Mouse (Mus musculus) limb, embryonic 10.5 days (tissue): ENCODE measurements around the gene Gpc6. TPM values are rescaled to one million over a fixed set of nuclear protein-coding genes. Genes with fewer than 3 reads are reported as not detected.

ENCODE experiments used
- DNase-seq: peaks from one replicate; pipeline ENCODE4 v3.0.0-alpha.2; 2017; ENCODE audit warnings: low spot score
- H3K27ac ChIP-seq: fragments of 300-500 bp; sonication (generic); 2 replicates; pipeline ENCODE4 v1.5.1; 2016; ENCODE audit warnings: mild to moderate bottlenecking
- H3K27me3 ChIP-seq: fragments of 300-500 bp; sonication (generic); 2 replicates; pipeline ENCODE4 v1.6.1; 2016; ENCODE audit warnings: low read depth, mild to moderate bottlenecking; ENCODE audit not compliant: poor library complexity, severe bottlenecking
- H3K36me3 ChIP-seq: fragments of 300-500 bp; sonication (generic); 2 replicates; pipeline ENCODE4 v1.6.1; 2016; ENCODE audit warnings: mild to moderate bottlenecking, moderate library complexity
- H3K4me1 ChIP-seq: fragments of 300-500 bp; sonication (generic); 2 replicates; pipeline ENCODE4 v1.6.1; 2016
- H3K4me3 ChIP-seq: fragments of 300-500 bp; sonication (generic); 2 replicates; pipeline ENCODE4 v1.5.1; 2016; ENCODE audit warnings: mild to moderate bottlenecking, moderate library complexity
- H3K9me3 ChIP-seq: fragments of 300-500 bp; sonication (generic); replicated peaks from 2 replicates; pipeline ENCODE4 v1.6.1; 2016; ENCODE audit warnings: mild to moderate bottlenecking
- WGBS: fragments of 180-500 bp; shearing (Covaris S2); methylation state at CpG from one replicate; pipeline ENCODE4 v1.1.7; 2016; 5-methylcytosine and 5-hydroxymethylcytosine counted together
- polyA plus RNA-seq: library from polyadenylated mRNA; unstranded; fragments of >200 nt; fragmentation: Nextera tagmentation; extraction: Ambion mirVana; gene quantifications from 2 replicates; pipeline ENCODE4 v1.2.1, GENCODE M21; 2016

The Gpc6 gene
- polyA plus RNA-seq, 1 experiment from 2014 or later, result 51.9 TPM

DNA sequence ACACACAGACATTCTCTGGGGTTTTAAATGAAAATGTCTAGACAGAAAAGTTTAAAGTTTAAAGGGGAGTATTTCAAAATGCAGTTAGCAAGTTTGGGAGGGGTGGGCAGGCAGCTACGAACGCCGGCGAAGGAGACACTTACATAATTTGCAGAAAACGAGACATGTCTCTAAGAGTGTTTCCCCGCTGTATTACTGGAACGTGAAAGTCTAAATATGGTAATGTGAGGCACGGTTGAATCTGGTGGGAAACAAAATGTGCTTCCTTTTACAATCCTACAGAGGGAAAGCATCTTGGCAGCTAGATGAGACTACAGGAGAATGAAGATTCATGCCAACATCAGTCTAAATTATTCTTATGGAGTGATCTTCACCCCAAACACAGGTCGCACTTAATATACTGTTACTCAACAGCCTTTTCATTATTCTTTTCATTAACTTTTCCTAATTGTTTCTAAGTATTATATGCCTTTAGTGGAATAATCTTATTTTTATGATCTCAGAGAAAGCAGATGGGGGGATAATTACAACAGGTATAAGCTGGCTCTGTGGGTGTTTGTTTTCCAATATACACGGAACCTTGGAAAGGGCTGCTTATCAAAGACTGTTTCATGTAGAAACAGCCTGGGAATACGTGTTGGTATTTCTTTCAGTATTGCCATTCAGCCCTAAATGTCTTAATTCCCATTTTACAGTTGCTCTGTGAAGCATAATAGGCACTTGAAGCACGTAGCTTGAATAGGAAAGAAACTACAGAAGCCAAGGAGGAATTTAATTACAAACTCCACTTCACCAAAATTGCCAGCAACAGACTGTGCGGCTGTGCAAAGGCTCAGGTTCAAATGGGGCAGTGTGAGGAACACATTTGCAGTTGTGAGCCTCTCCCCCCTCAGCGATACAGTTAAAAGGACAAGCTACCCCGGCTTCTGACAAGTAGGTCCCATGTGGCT is 885.5 kb downstream of the Gpc6 start:
- Histone ChIP-seq H3K27ac (no peak overlapping the region), H3K27me3 (no peaks in the 10 kb centered on the region), H3K4me1 (no peaks in the 10 kb centered on the region), H3K36me3 (no peaks in the 10 kb centered on the region), H3K4me3 (no peak overlapping the region), H3K9me3 (no peaks in the 10 kb centered on the region)
- 91% methylated on average over 15 of the region's 15 CpGs for WGBS
- no peak for DNase-seq

DNA sequence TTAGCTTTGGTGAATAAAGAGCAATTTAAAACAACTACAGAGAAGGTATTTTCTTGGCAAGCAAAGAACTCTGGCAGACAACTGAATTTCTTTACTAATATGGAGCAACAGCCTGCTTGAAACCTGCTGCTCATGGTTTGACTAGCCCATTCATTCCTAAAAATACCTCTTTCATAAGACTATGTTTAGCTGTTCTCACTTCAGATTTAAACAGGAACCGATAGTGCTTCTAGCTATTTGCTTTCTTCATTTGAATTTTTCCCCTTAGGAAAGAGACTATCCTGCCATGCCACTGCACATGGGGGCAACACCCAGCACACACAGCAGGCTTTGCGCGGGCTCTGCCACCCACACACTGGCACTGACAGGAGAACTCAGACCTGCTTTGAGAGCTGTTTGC is 888.4 kb downstream of the Gpc6 start:
- no peaks in the 10 kb centered on the region for H3K4me1 ChIP-seq
- 0 out of 2 replicates have a peak, but pooled peaks cover 2% of the 10 kb centered on the region for H3K36me3 ChIP-seq
- no peaks in the 10 kb centered on the region for H3K27me3 ChIP-seq
- H3K9me3 ChIP-seq, result no peaks in the 10 kb centered on the region
- H3K27ac ChIP-seq, result no peak overlapping the region
- no peak overlapping the region for H3K4me3 ChIP-seq
- no peak for DNase-seq
- 90% methylated on average over 3 of the region's 3 CpGs for WGBS

DNA sequence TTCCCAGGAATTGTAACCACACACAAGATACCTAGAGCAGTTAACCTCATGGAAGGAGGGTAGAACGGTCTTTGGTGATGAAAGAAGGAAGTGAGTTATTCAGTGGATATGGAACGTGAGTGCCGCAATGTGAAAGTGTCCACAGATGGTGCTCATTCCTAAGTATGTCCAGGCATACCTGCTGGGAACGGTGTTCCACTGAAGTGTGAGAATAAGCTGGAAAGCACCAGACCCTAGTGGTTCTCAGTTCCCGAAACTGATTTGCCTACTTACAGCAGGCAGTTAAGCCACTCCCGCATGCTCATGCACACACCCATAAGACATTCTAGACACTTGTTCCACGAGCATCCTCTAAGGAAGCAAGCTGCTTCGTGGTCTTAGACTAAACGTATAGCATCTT is 890.9 kb downstream of the Gpc6 start:
- Histone ChIP-seq H3K27me3 (no peaks in the 10 kb centered on the region), H3K36me3 (0 out of 2 replicates have a peak, but pooled peaks cover 2% of the 10 kb centered on the region), H3K9me3 (no peaks in the 10 kb centered on the region), H3K27ac (no peak overlapping the region), H3K4me1 (peaks cover 9% of the 10 kb centered on the region), H3K4me3 (no peak overlapping the region)
- no peak for DNase-seq
- WGBS, result 92% methylated on average over 9 of the region's 9 CpGs

DNA sequence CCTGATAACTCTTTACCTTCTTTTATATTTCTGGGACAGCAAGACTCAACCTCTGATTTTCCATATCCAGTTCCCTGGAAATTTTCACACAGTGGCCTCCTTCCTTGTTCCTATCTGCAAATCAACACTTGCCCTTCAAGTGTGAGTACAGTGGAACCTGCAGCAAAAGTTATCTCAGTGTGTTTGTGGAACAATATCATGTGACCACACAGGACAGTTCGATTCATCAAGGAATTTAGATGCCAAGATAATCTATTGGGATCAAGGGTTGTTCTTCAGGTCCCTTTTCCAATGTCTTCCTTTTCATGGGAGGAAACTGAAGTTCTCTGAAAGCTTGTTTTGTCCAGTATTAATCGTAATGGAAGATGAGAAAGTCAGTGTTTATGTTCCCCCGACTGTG is 891.6 kb downstream of the Gpc6 start:
- Histone ChIP-seq H3K4me1 (peaks cover 12% of the 10 kb centered on the region), H3K9me3 (no peaks in the 10 kb centered on the region), H3K27ac (no peak overlapping the region), H3K27me3 (no peaks in the 10 kb centered on the region), H3K4me3 (no peak overlapping the region), H3K36me3 (0 out of 2 replicates have a peak, but pooled peaks cover 2% of the 10 kb centered on the region)
- WGBS, result 92% methylated on average over 3 of the region's 3 CpGs
- DNase-seq, result no peak

DNA sequence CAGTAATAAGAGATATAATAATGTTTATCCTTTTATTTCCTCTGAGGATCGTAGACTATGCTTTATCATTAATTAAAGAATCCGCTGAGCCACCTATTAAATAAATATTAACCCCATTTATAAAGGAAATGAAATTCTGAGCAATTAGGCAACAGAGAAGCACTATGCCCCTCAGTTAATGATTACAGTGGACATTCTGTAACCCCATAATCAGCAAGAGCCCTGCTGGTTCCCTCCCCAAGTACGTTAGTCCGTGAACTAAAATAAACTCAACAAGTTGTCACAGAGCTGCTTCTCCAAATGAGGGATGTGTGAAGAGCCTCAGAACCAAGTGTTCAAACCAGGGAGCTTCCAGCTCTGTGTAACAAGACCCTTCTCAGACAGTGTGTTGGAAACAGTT is 892.1 kb downstream of the Gpc6 start:
- Histone ChIP-seq H3K36me3 (0 out of 2 replicates have a peak, but pooled peaks cover 2% of the 10 kb centered on the region), H3K27me3 (no peaks in the 10 kb centered on the region), H3K4me1 (peaks cover 13% of the 10 kb centered on the region), H3K9me3 (no peaks in the 10 kb centered on the region), H3K4me3 (no peak overlapping the region), H3K27ac (no peak overlapping the region)
- 84% methylated on average over 4 of the region's 4 CpGs for WGBS
- no peak for DNase-seq

DNA sequence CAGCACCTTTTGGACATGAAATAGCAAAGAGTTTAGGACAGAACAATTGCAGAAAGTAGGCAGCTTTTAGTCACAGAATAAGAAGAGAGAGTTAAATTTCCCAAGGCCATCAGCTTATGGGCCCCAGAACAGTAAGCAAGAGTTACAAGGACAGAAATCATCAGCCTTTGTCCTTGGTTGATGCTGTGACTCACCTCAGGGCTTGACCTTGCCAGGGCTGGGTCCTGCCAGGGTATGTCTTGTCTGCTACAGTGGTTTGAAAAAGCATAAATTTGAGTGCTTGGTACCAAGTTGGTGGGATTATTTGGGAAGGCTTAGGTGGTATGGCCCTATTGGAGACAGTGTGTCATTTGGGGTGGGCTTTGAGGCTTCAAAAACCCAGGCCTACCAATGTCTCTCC is 899.4 kb downstream of the Gpc6 start:
- H3K4me3 ChIP-seq, result no peak overlapping the region
- H3K27ac ChIP-seq, result no peak overlapping the region
- H3K9me3 ChIP-seq, result no peaks in the 10 kb centered on the region
- H3K27me3 ChIP-seq, result no peaks in the 10 kb centered on the region
- peaks cover 18% of the 10 kb centered on the region for H3K4me1 ChIP-seq
- DNase-seq, result no peak
- no peaks in the 10 kb centered on the region for H3K36me3 ChIP-seq

DNA sequence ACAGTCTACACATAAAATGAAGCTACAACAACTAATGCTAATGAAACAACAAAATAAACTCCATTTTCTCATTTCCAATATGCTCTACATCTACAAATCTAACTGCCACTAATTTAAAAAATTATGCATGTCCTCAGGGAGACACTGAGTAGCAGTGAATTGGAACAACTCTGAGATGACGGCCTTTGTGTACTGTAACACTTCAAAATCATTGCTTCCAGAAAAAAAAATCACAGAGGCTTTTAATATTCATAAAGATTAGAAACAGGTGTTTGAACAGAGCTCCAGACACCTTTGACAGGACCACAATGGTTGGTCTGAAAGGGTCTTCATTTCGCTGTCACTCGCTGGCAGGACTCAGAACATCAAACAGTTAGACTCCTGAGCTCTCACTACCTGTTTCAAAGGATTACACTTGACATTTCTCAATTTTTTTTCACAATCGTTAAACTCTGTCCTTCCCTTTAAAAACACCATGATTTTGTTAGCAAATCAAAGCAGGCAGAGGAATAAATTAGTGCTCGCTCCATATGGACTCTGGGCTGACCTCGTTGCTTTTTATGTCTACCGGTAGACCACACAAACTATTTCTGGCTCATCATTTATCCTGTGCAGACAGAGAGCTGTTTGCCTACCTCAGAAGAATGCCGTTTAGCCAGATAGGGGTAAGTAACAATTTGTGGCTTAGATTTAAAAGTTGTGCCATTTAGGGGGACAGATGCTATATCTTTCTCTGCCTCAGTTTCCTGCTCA is 901.4 kb downstream of the Gpc6 start:
- Histone ChIP-seq H3K9me3 (no peaks in the 10 kb centered on the region), H3K4me3 (no peak overlapping the region), H3K27ac (no peak overlapping the region), H3K36me3 (no peaks in the 10 kb centered on the region), H3K27me3 (no peaks in the 10 kb centered on the region), H3K4me1 (peaks cover 12% of the 10 kb centered on the region; the same call in 1 of the 2 replicates)
- 38% methylated on average over 8 of the region's 8 CpGs for WGBS
- DNase-seq, result no peak

DNA sequence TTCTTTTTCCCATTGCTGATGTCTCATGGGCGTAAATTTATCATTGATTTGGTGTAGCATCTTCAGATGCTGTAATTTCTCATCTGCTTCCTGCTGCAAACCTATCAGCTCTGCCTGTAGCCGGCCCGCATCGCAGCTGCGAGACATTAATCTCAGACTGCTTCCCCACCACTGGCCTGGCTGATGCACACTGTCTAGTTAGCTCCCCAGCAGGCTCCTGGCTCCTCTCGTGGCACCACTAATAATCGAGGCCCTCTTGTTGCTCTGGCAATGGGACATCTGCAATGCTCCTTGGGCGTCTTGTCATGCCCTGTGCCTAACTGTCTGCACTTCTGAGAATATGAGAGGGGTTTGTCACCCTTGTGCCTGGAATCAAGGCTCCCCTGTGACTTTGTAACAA is 906.2 kb downstream of the Gpc6 start:
- Histone ChIP-seq H3K36me3 (no peaks in the 10 kb centered on the region), H3K4me3 (no peak overlapping the region), H3K4me1 (peaks cover 16% of the 10 kb centered on the region), H3K27ac (no peak overlapping the region), H3K27me3 (no peaks in the 10 kb centered on the region), H3K9me3 (no peaks in the 10 kb centered on the region)
- WGBS, result 80% methylated on average over 8 of the region's 8 CpGs
- DNase-seq, result no peak

DNA sequence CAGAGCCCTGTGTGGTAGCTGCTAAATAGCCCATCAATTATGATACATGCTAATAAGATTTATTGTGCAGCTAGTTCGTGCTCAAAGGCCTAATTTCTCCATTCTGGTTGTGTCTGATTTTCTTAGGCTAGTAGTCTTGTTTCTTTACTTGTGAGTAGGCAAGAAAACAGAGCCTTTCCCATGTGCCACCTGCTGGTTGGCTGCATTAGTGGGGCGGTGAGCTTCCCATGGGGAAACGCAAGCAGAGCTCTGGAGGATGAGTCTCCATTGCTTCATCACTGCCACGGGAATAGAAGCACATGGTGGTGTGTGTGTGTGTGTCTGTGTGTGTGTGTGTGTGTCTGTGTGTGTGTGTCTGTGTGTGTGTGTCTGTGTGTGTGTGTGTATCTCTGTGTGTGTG is 906.6 kb downstream of the Gpc6 start:
- Histone ChIP-seq H3K4me3 (no peak overlapping the region), H3K36me3 (no peaks in the 10 kb centered on the region), H3K27me3 (no peaks in the 10 kb centered on the region), H3K27ac (no peak overlapping the region), H3K9me3 (no peaks in the 10 kb centered on the region), H3K4me1 (peaks cover 13% of the 10 kb centered on the region)
- no peak for DNase-seq
- 74% methylated on average over 4 of the region's 4 CpGs for WGBS

DNA sequence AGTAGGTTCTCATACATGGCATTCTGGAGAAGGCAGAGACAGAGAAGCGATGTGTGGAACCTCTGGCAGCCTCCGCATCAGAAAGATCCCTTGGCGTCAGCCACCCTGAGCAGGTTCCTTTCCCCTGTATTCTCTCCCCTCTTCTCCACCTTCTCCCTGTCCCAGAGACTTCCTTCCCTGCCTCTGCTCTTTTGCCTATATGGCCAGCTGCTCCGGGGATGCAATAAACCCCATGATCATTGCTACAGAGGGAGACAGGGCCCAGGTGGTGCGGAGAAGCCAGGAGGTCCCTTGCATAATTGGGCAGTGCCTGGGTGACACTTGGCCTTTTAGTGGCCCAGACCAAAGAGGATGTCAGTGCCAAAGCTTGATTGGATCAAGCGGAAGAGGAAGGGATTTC is 910.4 kb downstream of the Gpc6 start:
- Histone ChIP-seq H3K36me3 (no peaks in the 10 kb centered on the region), H3K4me3 (no peak overlapping the region), H3K9me3 (no peaks in the 10 kb centered on the region), H3K27ac (no peak overlapping the region), H3K4me1 (peaks cover 11% of the 10 kb centered on the region; the same call in 1 of the 2 replicates), H3K27me3 (no peaks in the 10 kb centered on the region)
- WGBS, result 94% methylated on average over 6 of the region's 6 CpGs
- no peak for DNase-seq

DNA sequence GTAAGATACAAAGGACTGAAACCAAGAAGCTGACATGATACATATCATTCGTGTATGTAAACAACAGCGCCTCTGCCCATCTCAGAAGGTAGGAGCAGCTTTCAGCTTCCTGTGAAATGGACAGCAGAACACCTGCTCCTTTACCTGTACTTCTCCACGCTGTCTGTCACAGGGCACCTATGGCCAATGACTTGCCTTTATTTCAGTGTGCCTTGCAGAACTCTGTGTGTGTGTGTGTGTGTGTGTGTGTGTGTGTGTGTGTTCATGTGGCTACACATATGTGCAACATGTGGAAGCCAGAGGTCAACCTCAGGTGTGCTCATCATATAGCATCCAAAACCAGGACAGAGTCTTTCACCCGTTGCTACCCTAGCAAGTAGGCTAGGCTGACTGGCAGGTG is 911.9 kb downstream of the Gpc6 start:
- Histone ChIP-seq H3K27ac (no peak overlapping the region), H3K9me3 (no peaks in the 10 kb centered on the region), H3K4me1 (peaks cover 8% of the 10 kb centered on the region; the same call in 1 of the 2 replicates), H3K4me3 (no peak overlapping the region), H3K36me3 (no peaks in the 10 kb centered on the region), H3K27me3 (no peaks in the 10 kb centered on the region)
- WGBS, result 98% methylated on average over 4 of the region's 4 CpGs
- no peak for DNase-seq

DNA sequence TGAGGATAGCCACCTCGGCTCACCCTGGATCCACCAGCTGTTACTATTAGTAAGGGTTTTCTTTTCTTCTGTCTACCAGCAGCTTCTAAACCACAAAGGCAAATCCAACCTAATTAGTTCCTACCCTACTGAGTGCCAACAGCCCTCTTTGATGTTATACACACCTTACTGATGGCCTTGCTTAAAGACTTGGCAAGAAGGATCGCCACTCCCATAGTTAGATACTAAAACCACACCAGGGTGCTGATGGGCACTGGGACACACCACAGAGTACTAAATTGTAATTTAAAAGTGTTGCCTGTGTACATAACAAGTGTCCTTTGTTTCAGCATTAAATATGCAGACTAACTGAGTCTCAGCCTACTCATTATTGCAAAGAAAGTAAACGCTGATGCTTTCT is 912.6 kb downstream of the Gpc6 start:
- Histone ChIP-seq H3K27ac (no peak overlapping the region), H3K27me3 (no peaks in the 10 kb centered on the region), H3K36me3 (no peaks in the 10 kb centered on the region), H3K9me3 (no peaks in the 10 kb centered on the region), H3K4me3 (no peak overlapping the region), H3K4me1 (peaks cover 8% of the 10 kb centered on the region; the same call in 1 of the 2 replicates)
- 39% methylated on average over 3 of the region's 3 CpGs for WGBS
- no peak for DNase-seq

DNA sequence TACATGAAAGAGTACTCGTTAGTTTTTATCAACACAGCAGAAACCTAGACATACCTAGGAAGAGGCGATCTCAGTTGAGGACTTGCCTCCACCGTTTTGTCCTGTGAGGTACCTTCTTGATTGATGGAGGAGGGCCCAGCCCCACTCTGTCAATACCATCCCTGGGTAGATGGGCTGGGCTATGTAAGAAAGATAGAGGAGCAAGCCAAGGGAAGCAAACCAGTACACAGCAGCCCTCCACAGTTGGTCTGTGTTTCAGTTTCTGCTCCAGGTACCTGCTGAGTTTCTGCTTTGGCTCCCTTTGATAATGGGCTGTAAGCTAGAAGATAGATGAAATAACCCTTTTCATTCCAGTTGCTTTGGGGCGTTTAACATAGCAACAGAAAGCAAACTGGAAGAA is 916.1 kb downstream of the Gpc6 start:
- 78% methylated on average over 4 of the region's 4 CpGs for WGBS
- Histone ChIP-seq H3K4me3 (no peak overlapping the region), H3K4me1 (no peaks in the 10 kb centered on the region), H3K36me3 (no peaks in the 10 kb centered on the region), H3K27ac (no peak overlapping the region), H3K27me3 (no peaks in the 10 kb centered on the region), H3K9me3 (no peaks in the 10 kb centered on the region)
- no peak for DNase-seq
